8 mouse cellular contexts compared by ENCODE assay signal in the genomic region with DNA sequence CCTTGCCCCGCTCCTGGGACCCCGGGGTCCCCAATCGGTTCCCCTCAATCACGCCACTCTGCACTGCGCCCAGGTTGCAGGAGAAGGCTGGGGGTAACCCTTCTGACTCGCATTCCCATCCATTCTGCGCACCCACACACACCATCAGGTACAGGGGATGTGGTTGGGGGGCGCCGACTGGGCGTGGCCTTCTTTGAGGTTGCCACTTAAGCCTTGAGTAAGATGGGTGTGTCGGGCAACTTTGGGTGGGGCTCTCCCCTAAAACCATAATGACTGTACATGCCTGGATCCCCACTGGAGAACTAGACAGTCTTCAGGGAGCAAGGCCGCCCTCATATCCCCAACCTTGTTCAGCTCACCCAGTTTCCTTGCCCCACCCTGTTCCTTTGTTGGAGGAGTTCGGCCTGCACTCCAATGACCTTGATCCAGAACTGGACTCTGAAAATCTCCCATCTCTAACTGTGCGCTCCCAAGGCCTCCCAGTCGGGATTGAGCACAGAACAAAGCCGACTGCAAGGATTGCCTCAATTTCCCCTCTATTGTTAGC. TPM values are rescaled to one million over a fixed set of nuclear protein-coding genes. Genes with fewer than 3 reads are reported as not detected.
DNase-seq lines count a peak whose midpoint lies in the region; ATAC-seq and TF ChIP-seq lines count a peak whose summit lies in the region.

No protein-coding gene starts in this region.

- peak overlapping the region; percentile 62 for H3K4me3 ChIP-seq in hindbrain, postnatal 0 days (ENCODE audit: low read length)
- H3K4me3 ChIP-seq in neural tube, embryonic 14.5 days (ENCODE audit: low read depth, low read length), result peak overlapping the region; percentile 62

- peak overlapping the region; percentile 94 for H3K27ac ChIP-seq in hindbrain, postnatal 0 days
- peak overlapping the region; percentile 96 for H3K27ac ChIP-seq in neural tube, embryonic 14.5 days (ENCODE audit: low read depth, low read length)

- no peaks in the 10 kb centered on the region for H3K9me3 ChIP-seq in hindbrain, postnatal 0 days (ENCODE audit: low read length)
- H3K9me3 ChIP-seq in neural tube, embryonic 14.5 days (ENCODE audit: control insufficient read depth, low read length), result no peaks in the 10 kb centered on the region

- TF ChIP-seq CTCF in hindbrain, postnatal 0 days (IDR thresholded peaks at IDR 0.05; ENCODE audit: low read depth), result no peak

- DNase-seq in cerebellum, adult 11-12 months, result peak; percentile 73
- no peak for DNase-seq in cerebellum, postnatal 25 days
- DNase-seq in right cerebral cortex, adult 18-20 months, result peak; percentile 49
- no peak for DNase-seq in right cerebral cortex, postnatal 25 days
- DNase-seq in hindbrain, postnatal 0 days (ENCODE audit: low spot score), result peak; percentile 52
- no peak for DNase-seq in gastrocnemius, postnatal 10 days
- DNase-seq in spleen, postnatal 4 days (ENCODE audit: low spot score in 2 of 2), result no peak

- H3K4me2 ChIP-seq in hindbrain, postnatal 0 days (ENCODE audit: low read depth, low read length), result peak overlapping the region; percentile 85
- H3K4me2 ChIP-seq in neural tube, embryonic 14.5 days (ENCODE audit: low read depth, low read length), result peak overlapping the region; percentile 98

- H3K9ac ChIP-seq in hindbrain, postnatal 0 days (replicated peaks; ENCODE audit: low read length), result peak overlapping the region; percentile 79
- peak overlapping the region; percentile 91 for H3K9ac ChIP-seq in neural tube, embryonic 14.5 days (replicated peaks; ENCODE audit: low read depth, low read length)

- H3K36me3 ChIP-seq in hindbrain, postnatal 0 days (ENCODE audit: insufficient read depth, low read length), result no peaks in the 10 kb centered on the region
- no peaks in the 10 kb centered on the region for H3K36me3 ChIP-seq in neural tube, embryonic 14.5 days (ENCODE audit: control insufficient read depth, insufficient read depth, low read length)

- no peaks in the 10 kb centered on the region for H3K27me3 ChIP-seq in hindbrain, postnatal 0 days (ENCODE audit: insufficient read depth, low read length)
- no peaks in the 10 kb centered on the region for H3K27me3 ChIP-seq in neural tube, embryonic 14.5 days (ENCODE audit: control insufficient read depth, insufficient read depth, low read length)

- H3K4me1 ChIP-seq in hindbrain, postnatal 0 days (ENCODE audit: insufficient read depth, low read length), result peaks cover 21% of the 10 kb centered on the region; the same call in 1 of the 2 replicates
- H3K4me1 ChIP-seq in neural tube, embryonic 14.5 days (ENCODE audit: control insufficient read depth, insufficient read depth, low read length), result peaks cover 19% of the 10 kb centered on the region

- ATAC-seq in hindbrain, postnatal 0 days, result peak; percentile 22
- peak; percentile 29 for ATAC-seq in neural tube, embryonic 14.5 days (ENCODE audit: low read depth)

- whole genome bisulfite sequencing in hindbrain, postnatal 0 days, result 2% methylated on average over 16 of the region's 16 CpGs
- 4% methylated on average over 15 of the region's 16 CpGs for WGBS in neural tube, embryonic 14.5 days

RNA-seq across cellular contexts. Expression of a gene that starts 0.6 kb away (rescaled TPM):
- total RNA-seq in hindbrain, postnatal 0 days (2014; rRNA removed), result 3,792 and 3,923 TPM in 2 replicates
- polyA plus RNA-seq in hindbrain, postnatal 0 days (2015; fragmentation: Nextera tagmentation; extraction: Ambion mirVana), result 1,431 and 1,610 TPM in 2 replicates
- polyA plus RNA-seq in neural tube, embryonic 14.5 days (2014; fragmentation: Nextera tagmentation; extraction: Ambion mirVana), result 1,600 and 1,632 TPM in 2 replicates
- total RNA-seq in gastrocnemius, postnatal 10 days (2021), result 1 to 10 TPM; 1.8 to 1.9 TPM

RNA-seq across cellular contexts. Expression of a gene that starts 4.9 kb away (rescaled TPM):
- total RNA-seq in hindbrain, postnatal 0 days (2014; rRNA removed), result not detected in 2 replicates
- 0.05 and 0.08 TPM in 2 replicates for polyA plus RNA-seq in hindbrain, postnatal 0 days (2015; fragmentation: Nextera tagmentation; extraction: Ambion mirVana)
- polyA plus RNA-seq in neural tube, embryonic 14.5 days (2014; fragmentation: Nextera tagmentation; extraction: Ambion mirVana), result 0.22 and 0.33 TPM in 2 replicates
- total RNA-seq in gastrocnemius, postnatal 10 days (2021), result not detected

RNA-seq across cellular contexts. Expression of a gene that starts 11.5 kb away (rescaled TPM):
- 46.3 and 62.7 TPM in 2 replicates for total RNA-seq in hindbrain, postnatal 0 days (2014; rRNA removed)
- 37.9 and 38.8 TPM in 2 replicates for polyA plus RNA-seq in hindbrain, postnatal 0 days (2015; fragmentation: Nextera tagmentation; extraction: Ambion mirVana)
- 47.4 and 52.8 TPM in 2 replicates for polyA plus RNA-seq in neural tube, embryonic 14.5 days (2014; fragmentation: Nextera tagmentation; extraction: Ambion mirVana)
- total RNA-seq in gastrocnemius, postnatal 10 days (2021), result 10 to 100 TPM; 35.8 to 37.6 TPM

RNA-seq across cellular contexts. Expression of a gene that starts 38.3 kb away (rescaled TPM):
- 540 and 551 TPM in 2 replicates for total RNA-seq in hindbrain, postnatal 0 days (2014; rRNA removed)
- polyA plus RNA-seq in hindbrain, postnatal 0 days (2015; fragmentation: Nextera tagmentation; extraction: Ambion mirVana), result 407 and 411 TPM in 2 replicates
- 379 and 405 TPM in 2 replicates for polyA plus RNA-seq in neural tube, embryonic 14.5 days (2014; fragmentation: Nextera tagmentation; extraction: Ambion mirVana)
- total RNA-seq in gastrocnemius, postnatal 10 days (2021), result 100 to 1,000 TPM; 144 to 157 TPM

Comparison
In these comparisons a context has a peak if more than half of its experiments do, and no peak if none do; other contexts are left out.
1. DNase-seq: peak in cerebellum, adult 11-12 months (single experiment), right cerebral cortex, adult 18-20 months (single experiment) and hindbrain, postnatal 0 days (single experiment); none in cerebellum, postnatal 25 days (0 of 2), right cerebral cortex, postnatal 25 days (single experiment), gastrocnemius, postnatal 10 days (single experiment) and spleen, postnatal 4 days (0 of 2).
2. RNA of a gene that starts 0.6 kb away (total RNA-seq): 3,792 to 3,923 TPM in hindbrain, postnatal 0 days; 1.8 to 1.9 TPM in gastrocnemius, postnatal 10 days; every median in the first group is over 1,000 times any median in the second.